Mouse (Mus musculus) cerebellum, postnatal 10 days (tissue): Measurements from ENCODE around the gene Gm8082.
"Not testable (repeated sequence)": the region's sequence is repeated elsewhere in the genome, so short reads cannot be mapped to it uniquely, and the experiment has no call there.

ENCODE experiments used
- DNase-seq, 2 experiments: peaks; one replicate each; pipeline ENCODE4 v3.0.0; 2021; ENCODE audit warnings: mixed read lengths in 2 of 2

Gm8082 gene

DNA sequence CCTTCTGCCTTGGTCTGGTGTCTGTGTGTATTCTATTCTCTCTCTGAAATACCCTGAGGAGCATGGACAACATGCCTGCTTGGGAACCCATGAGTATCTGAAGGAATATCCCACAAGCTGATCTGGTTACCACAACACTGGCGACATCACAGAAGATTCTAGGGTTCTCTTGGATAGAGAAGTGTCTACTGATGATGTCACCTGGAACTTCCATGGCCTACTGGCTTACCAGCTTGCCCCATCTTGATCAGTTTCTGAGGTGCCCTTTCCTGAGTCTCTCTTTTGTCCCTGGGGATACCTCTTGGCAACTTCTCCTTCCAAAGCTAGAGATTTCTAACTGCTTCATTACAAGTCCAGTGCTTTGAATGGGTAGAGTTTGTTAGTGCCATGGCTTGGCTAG is at the start of gene Gm8082:
TSS of gene Gm8082 (minus strand) at position 101 of the 400 bp plus-strand sequence.
- not testable (repeated sequence) for DNase-seq

- DNase-seq, result not testable (repeated sequence)
These were observed 22.1 kb upstream of the Gm8082 start, which contains the start of gene Gm10376 for GRCm38 (mm10) chr14:43015528-43015927. Gene Gm10376 (minus strand): TSS chr14:43015628.
